Mouse (Mus musculus): Measurements from ENCODE around the gene Tas2r121.
"Not testable (repeated sequence)": the region's sequence is repeated elsewhere in the genome, so short reads cannot be mapped to it uniquely, and the experiment has no call there.

Tas2r121 gene

DNA sequence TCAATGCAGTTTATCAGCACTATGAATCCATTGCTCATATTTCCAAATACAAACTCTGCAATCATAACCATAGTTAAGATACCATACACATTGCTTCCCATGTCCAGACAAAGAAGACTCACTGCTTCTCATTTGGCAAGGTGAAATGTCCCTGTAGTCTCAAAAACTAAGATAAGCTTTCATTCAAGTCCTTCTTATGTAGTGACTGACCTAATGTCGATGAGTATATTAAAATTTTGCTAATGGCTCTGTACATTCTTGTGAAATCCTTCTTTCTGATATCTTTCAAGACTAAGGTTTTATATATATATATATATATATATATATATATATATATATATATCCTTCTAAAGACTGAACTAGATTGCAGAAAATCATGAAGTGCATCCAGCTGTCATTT lies at the start of gene Tas2r121:
Gene Tas2r121, minus strand, starts transcription at position 101 of the 400 bp plus-strand sequence.
- DNase-seq (ENCODE audit: low read depth, low spot score) = no peak

DNA sequence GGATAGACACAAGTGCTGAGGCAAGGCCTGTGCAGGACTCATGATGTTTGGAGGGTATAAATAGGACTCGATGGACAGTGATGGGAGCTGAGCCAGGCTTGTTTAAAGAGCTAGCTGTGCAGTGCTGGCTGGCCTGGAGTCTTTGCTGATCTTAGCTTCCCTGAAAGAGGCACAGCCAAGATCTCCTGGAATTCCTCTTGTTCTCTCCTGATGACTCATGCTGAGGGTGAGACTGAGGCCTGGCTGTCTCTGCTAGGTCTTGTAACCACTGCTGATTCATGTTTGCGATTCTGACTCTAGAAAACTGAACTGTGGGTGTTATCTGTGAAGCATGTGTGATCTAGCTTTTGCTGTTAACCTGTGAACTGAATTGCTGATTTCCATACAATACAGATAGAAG lies 49.4 kb upstream of the Tas2r121 start:
- no peak for DNase-seq (ENCODE audit: low read depth, low spot score)

DNA sequence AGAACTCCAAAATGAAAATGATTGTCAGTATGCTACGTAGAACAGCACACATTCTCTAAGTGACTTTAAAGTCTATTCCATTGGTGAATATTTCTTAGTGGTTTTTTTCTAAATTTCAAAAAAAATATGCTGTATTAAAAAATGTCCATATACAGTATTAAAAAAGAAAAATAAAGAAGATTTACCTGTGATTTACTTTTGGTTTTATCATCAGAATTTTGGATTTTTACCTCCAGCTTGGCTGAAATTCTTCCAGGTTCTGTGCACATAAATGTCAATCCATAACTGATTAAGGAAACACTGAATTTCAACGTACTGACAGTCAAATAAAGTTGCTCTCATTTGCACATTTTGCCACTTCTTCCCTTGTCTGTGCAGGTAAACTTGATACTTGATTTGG lies 37.1 kb upstream of the Tas2r121 start, which contains the start of gene Tas2r115:
Gene Tas2r115, minus strand, starts transcription at position 101 of the 400 bp plus-strand sequence.
- no peak for DNase-seq (ENCODE audit: low read depth, low spot score)

DNA sequence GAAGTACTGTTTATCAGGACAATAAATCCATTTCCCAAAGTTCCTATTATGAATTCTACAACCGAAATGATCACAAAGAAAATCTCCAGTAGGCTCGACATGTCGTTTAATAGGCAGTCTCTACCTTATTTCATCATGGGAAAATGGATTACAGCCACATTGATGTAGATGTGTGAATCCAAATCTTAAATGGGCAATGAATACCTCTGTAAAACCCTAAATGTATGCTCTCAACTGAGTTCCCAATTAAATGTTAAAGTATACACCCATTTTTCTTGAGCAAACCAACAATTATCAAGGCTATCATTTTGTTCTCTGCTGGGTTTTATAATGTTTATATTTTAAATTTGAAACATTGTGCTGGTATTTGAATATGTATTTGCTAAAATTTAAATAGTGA lies 11.0 kb upstream of the Tas2r121 start, which contains the start of gene Tas2r122:
Gene Tas2r122, minus strand, starts transcription at position 101 of the 400 bp plus-strand sequence.
- no peak for DNase-seq (ENCODE audit: low read depth, low spot score)

DNA sequence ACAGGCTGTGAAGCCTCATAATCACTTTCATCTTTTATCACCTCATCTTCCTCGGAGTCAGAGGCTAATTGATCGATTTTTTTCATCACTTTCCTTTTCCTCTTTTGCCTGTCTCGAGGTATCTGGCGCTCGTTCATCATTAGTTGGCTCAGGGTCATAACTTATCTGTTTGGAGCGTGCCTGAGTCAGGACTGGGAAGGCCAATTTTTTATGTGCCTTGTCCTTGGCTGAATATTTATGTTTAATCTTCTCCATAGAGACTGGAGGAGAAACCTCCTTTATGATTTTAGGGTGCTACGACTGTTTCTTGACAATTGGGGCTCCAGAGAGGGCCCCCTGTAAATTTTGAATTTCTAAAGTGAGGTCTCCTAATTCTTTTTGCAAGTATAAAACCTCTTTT lies 9.2 kb downstream of the Tas2r121 start:
- DNase-seq (ENCODE audit: low read depth, low spot score) = not testable (repeated sequence)

DNA sequence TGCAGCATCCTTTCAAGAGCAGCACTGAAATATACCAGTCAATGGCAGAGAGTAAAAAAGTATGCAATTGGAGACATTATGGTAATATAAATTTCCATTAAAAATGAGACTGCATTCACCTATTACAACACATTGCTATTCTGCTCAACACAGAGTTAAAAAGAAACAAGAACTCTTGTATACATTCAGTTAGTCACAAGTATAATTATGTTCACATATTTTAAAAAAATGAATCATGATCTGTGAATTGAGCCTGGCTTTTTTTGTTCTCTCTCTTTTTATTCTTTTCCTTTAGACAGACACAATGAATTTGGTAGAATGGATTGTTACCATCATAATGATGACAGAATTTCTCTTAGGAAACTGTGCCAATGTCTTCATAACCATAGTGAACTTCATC lies 44.2 kb downstream of the Tas2r121 start, which contains the start of gene Tas2r120:
Gene Tas2r120, plus strand, starts transcription at position 301 of the 400 bp plus-strand sequence.
- DNase-seq (ENCODE audit: low read depth, low spot score) = no peak

DNA sequence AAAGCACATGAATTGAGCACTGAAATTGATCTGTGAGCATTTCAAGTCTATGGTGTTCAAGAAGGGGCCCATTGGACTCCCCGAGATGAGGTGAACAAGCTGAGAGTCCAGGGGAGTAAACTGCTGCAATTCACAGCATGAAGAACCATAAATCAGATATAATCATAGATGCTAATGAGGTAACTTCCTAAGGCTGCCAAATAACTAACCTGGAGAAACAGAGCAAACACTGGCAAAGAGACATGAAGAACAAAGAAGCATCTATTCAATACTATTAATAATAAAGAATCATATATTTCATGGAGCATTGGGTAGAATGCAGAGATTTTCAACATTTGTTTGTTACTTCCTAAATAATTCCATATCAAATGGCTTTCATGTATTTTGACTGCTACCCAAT lies 49.4 kb downstream of the Tas2r121 start, which contains the start of gene A630073D07Rik:
Gene A630073D07Rik, minus strand, starts transcription at position 101 of the 400 bp plus-strand sequence.
- DNase-seq (ENCODE audit: low read depth, low spot score) = no peak
